Mouse (Mus musculus) bone marrow, adult 2 months (tissue): ENCODE data around the gene Cdr2l.

Experiments used
- CTCF ChIP-seq: fragments of 200-500 bp; IDR thresholded peaks from 2 replicates; pipeline ENCODE4 v1.5.1; 2011; ENCODE audit warnings: low read length, control low read depth; ENCODE audit not compliant: control insufficient read depth, insufficient read depth
- POLR2A ChIP-seq: fragments of 200-500 bp; IDR thresholded peaks from 2 replicates; pipeline ENCODE4 v1.6.1; 2011; ENCODE audit warnings: low read depth, mild to moderate bottlenecking, control low read depth, low read length, borderline replicate concordance; ENCODE audit not compliant: control insufficient read depth

- TF ChIP-seq CTCF (no peak), POLR2A (no peak)
Measured at GRCm38 (mm10) chr11:115353375-115353774, 28.3 kb upstream of the Cdr2l start.
